Mouse (Mus musculus) liver, embryonic 12.5 days (tissue): ENCODE data around the gene Scd3. TPM values are rescaled to one million over a fixed set of nuclear protein-coding genes. Genes with fewer than 3 reads are reported as not detected.
A peak's percentile ranks its signal among the peaks of the same experiment; 100 is the strongest.
"Not testable (repeated sequence)": the region's sequence is repeated elsewhere in the genome, so short reads cannot be mapped to it uniquely, and the experiment has no call there.

Experiments
- ATAC-seq: fragments of 200-750 bp; cut with Nextera tagmentation; 2 replicates; pipeline ENCODE4 v1.8.0; 2017; ENCODE audit warnings: moderate number of reproducible peaks, mild to moderate bottlenecking, moderate library complexity
- H3K27ac ChIP-seq: fragments of 300-500 bp; sonication (generic); 2 replicates; pipeline ENCODE4 v1.5.1; 2016; ENCODE audit warnings: mild to moderate bottlenecking
- H3K27me3 ChIP-seq: fragments of 300-500 bp; sonication (generic); replicated peaks from 2 replicates; pipeline ENCODE4 v1.6.1; 2016; ENCODE audit warnings: mild to moderate bottlenecking, moderate library complexity
- H3K36me3 ChIP-seq: fragments of 300-500 bp; sonication (generic); 2 replicates; pipeline ENCODE4 v1.6.1; 2016; ENCODE audit warnings: mild to moderate bottlenecking, moderate library complexity
- H3K4me1 ChIP-seq: fragments of 300-500 bp; sonication (generic); 2 replicates; pipeline ENCODE4 v1.6.1; 2016
- H3K4me2 ChIP-seq: fragments of 300-500 bp; sonication (generic); 2 replicates; pipeline ENCODE4 v1.6.1; 2016; ENCODE audit warnings: mild to moderate bottlenecking, moderate library complexity
- H3K4me3 ChIP-seq: fragments of 300-500 bp; sonication (generic); 2 replicates; pipeline ENCODE4 v1.5.1; 2016; ENCODE audit warnings: mild to moderate bottlenecking, moderate library complexity
- H3K9ac ChIP-seq: fragments of 300-500 bp; sonication (generic); 2 replicates; pipeline ENCODE4 v1.6.1; 2016; ENCODE audit warnings: mild to moderate bottlenecking, moderate library complexity
- H3K9me3 ChIP-seq: fragments of 300-500 bp; sonication (generic); replicated peaks from 2 replicates; pipeline ENCODE4 v1.6.1; 2016; ENCODE audit warnings: mild to moderate bottlenecking, moderate library complexity
- WGBS: fragments of 180-500 bp; shearing (Covaris S2); methylation state at CpG from one replicate; pipeline ENCODE4 v1.1.7; 2016; ENCODE audit not compliant: insufficient replicate concordance; 5-methylcytosine and 5-hydroxymethylcytosine counted together
- polyA plus RNA-seq: library from polyadenylated mRNA; unstranded; fragments of >200 nt; fragmentation: Nextera tagmentation; extraction: Ambion mirVana; gene quantifications from 2 replicates; pipeline ENCODE4 v1.2.1, GENCODE M21; 2016

Gene Scd3
- polyA plus RNA-seq, 1 experiment from 2014 or later, result not detected

- peak overlapping the region; percentile 55 for H3K27ac ChIP-seq
- H3K27me3 ChIP-seq, result no peaks in the 10 kb centered on the region; the same call in none of the 2 replicates
- no peaks in the 10 kb centered on the region for H3K36me3 ChIP-seq
- 0 out of 2 replicates have a peak overlapping the region, but pooled peaks have one; percentile 3 for H3K9ac ChIP-seq
- H3K9me3 ChIP-seq, result no peaks in the 10 kb centered on the region
- peaks cover 56% of the 10 kb centered on the region for H3K4me1 ChIP-seq
- WGBS, result 22% methylated on average over 6 of the region's 6 CpGs
- H3K4me2 ChIP-seq, result no peak overlapping the region
- ATAC-seq, result no peak
- H3K4me3 ChIP-seq, result no peak overlapping the region
Measured at GRCm38 (mm10) chr19:44280755-44281154, 77.7 kb downstream of the Scd3 start.

- H3K27ac ChIP-seq, result peak overlapping the region; percentile 67
- 11% methylated on average over 1 of the region's 1 CpGs for WGBS
Measured at GRCm38 (mm10) chr19:44281825-44282447, 78.9 kb downstream of the Scd3 start.

GRCm38 (mm10) chr19:44282534-44283156 is 79.6 kb downstream of the Scd3 start:
- WGBS, result 33% methylated on average over 9 of the region's 9 CpGs
- peak overlapping the region; percentile 91 for H3K27ac ChIP-seq
- H3K4me3 ChIP-seq, result no peak overlapping the region
- no peaks in the 10 kb centered on the region for H3K27me3 ChIP-seq
- H3K9me3 ChIP-seq, result no peaks in the 10 kb centered on the region
- peak overlapping the region; percentile 30; the same call in 1 of the 2 replicates for H3K9ac ChIP-seq
- no peaks in the 10 kb centered on the region for H3K36me3 ChIP-seq
- peaks cover 75% of the 10 kb centered on the region for H3K4me1 ChIP-seq
- no peak for ATAC-seq
- peak overlapping the region; percentile 95 for H3K4me2 ChIP-seq

More at GRCm38 (mm10) chr19:44281825-44282447, 78.9 kb downstream of the Scd3 start:
- H3K9ac ChIP-seq, result peak overlapping the region; percentile 30; the same call in 1 of the 2 replicates
- not testable (repeated sequence) for H3K4me3 ChIP-seq, H3K9me3 ChIP-seq, ATAC-seq, H3K27me3 ChIP-seq, H3K36me3 ChIP-seq
- H3K4me2 ChIP-seq, result peak overlapping the region; percentile 16
- peaks cover 68% of the 10 kb centered on the region for H3K4me1 ChIP-seq

GRCm38 (mm10) chr19:44283157-44284024 is 80.3 kb downstream of the Scd3 start:
- H3K4me3 ChIP-seq, result peak overlapping the region; percentile 63
- H3K27ac ChIP-seq, result peak overlapping the region; percentile 91
- no peaks in the 10 kb centered on the region for H3K27me3 ChIP-seq
- H3K36me3 ChIP-seq, result no peaks in the 10 kb centered on the region
- WGBS, result 33% methylated on average over 15 of the region's 15 CpGs
- H3K9me3 ChIP-seq, result no peaks in the 10 kb centered on the region
- peak overlapping the region; percentile 95 for H3K4me2 ChIP-seq
- ATAC-seq, result peak; percentile 7
- H3K9ac ChIP-seq, result peak overlapping the region; percentile 75
- peaks cover 82% of the 10 kb centered on the region for H3K4me1 ChIP-seq

GRCm38 (mm10) chr19:44284025-44284695 is 81.1 kb downstream of the Scd3 start:
- H3K9ac ChIP-seq, result peak overlapping the region; percentile 75
- peak overlapping the region; percentile 95 for H3K4me2 ChIP-seq
- H3K36me3 ChIP-seq, result no peaks in the 10 kb centered on the region
- no peaks in the 10 kb centered on the region for H3K27me3 ChIP-seq
- no peaks in the 10 kb centered on the region for H3K9me3 ChIP-seq
- ATAC-seq, result peak; percentile 98
- under 1% methylated on average over 38 of the region's 38 CpGs for WGBS
- H3K27ac ChIP-seq, result peak overlapping the region; percentile 91
- peak overlapping the region; percentile 63 for H3K4me3 ChIP-seq
- H3K4me1 ChIP-seq, result peaks cover 84% of the 10 kb centered on the region

GRCm38 (mm10) chr19:44284723-44285122 is 81.7 kb downstream of the Scd3 start:
- 3% methylated on average over 11 of the region's 11 CpGs for WGBS
- peaks cover 88% of the 10 kb centered on the region for H3K4me1 ChIP-seq

GRCm38 (mm10) chr19:44285554-44285953 is 82.5 kb downstream of the Scd3 start:
- H3K9me3 ChIP-seq, result no peaks in the 10 kb centered on the region
- H3K9ac ChIP-seq, result no peak overlapping the region
- H3K36me3 ChIP-seq, result no peaks in the 10 kb centered on the region
- H3K4me2 ChIP-seq, result no peak overlapping the region
- no peak for ATAC-seq
- 81% methylated on average over 8 of the region's 8 CpGs for WGBS
- H3K27ac ChIP-seq, result peak overlapping the region; percentile 57
- H3K4me3 ChIP-seq, result no peak overlapping the region
- no peaks in the 10 kb centered on the region for H3K27me3 ChIP-seq
- peaks cover 89% of the 10 kb centered on the region for H3K4me1 ChIP-seq

More at GRCm38 (mm10) chr19:44284723-44285122, 81.7 kb downstream of the Scd3 start:
- Histone ChIP-seq H3K4me3 (peak overlapping the region; percentile 63), H3K9ac (peak overlapping the region; percentile 75), H3K27ac (peak overlapping the region; percentile 91), H3K36me3 (no peaks in the 10 kb centered on the region), H3K9me3 (no peaks in the 10 kb centered on the region), H3K4me2 (peak overlapping the region; percentile 95), H3K27me3 (no peaks in the 10 kb centered on the region)
- peak; percentile 42 for ATAC-seq

- 15% methylated on average over 2 of the region's 2 CpGs for WGBS
- Histone ChIP-seq H3K4me1 (peaks cover 88% of the 10 kb centered on the region), H3K9me3 (no peaks in the 10 kb centered on the region), H3K27me3 (no peaks in the 10 kb centered on the region), H3K36me3 (no peaks in the 10 kb centered on the region), H3K4me3 (no peak overlapping the region), H3K4me2 (no peak overlapping the region), H3K27ac (peak overlapping the region; percentile 57), H3K9ac (no peak overlapping the region)
- no peak for ATAC-seq
Measured at GRCm38 (mm10) chr19:44286109-44286508, 83.0 kb downstream of the Scd3 start.

- Histone ChIP-seq H3K4me2 (no peak overlapping the region), H3K27ac (peak overlapping the region; percentile 20; the same call in 1 of the 2 replicates), H3K27me3 (no peaks in the 10 kb centered on the region), H3K36me3 (no peaks in the 10 kb centered on the region), H3K4me1 (peaks cover 88% of the 10 kb centered on the region), H3K4me3 (no peak overlapping the region), H3K9ac (0 out of 2 replicates have a peak overlapping the region, but pooled peaks have one; percentile 14), H3K9me3 (no peaks in the 10 kb centered on the region)
- no peak for ATAC-seq
- 38% methylated on average over 11 of the region's 11 CpGs for WGBS
Measured at GRCm38 (mm10) chr19:44287415-44288110, 84.5 kb downstream of the Scd3 start.

- H3K27ac ChIP-seq, result peak overlapping the region; percentile 94
- peaks cover 23% of the 10 kb centered on the region for H3K36me3 ChIP-seq
- H3K9me3 ChIP-seq, result no peaks in the 10 kb centered on the region
- peaks cover 79% of the 10 kb centered on the region for H3K4me1 ChIP-seq
- WGBS, result 79% methylated on average over 2 of the region's 2 CpGs
- H3K9ac ChIP-seq, result no peak overlapping the region
- peak overlapping the region; percentile 93 for H3K4me2 ChIP-seq
- no peaks in the 10 kb centered on the region for H3K27me3 ChIP-seq
- H3K4me3 ChIP-seq, result no peak overlapping the region
- ATAC-seq, result no peak
Measured at GRCm38 (mm10) chr19:44292083-44292482, 89.0 kb downstream of the Scd3 start.

- Histone ChIP-seq H3K9ac (peak overlapping the region; percentile 75), H3K36me3 (peaks cover 27% of the 10 kb centered on the region), H3K4me1 (peaks cover 79% of the 10 kb centered on the region), H3K27me3 (no peaks in the 10 kb centered on the region), H3K9me3 (no peaks in the 10 kb centered on the region), H3K4me3 (peak overlapping the region; percentile 82), H3K4me2 (peak overlapping the region; percentile 93), H3K27ac (peak overlapping the region; percentile 94)
- no peak for ATAC-seq
- 14% methylated on average over 3 of the region's 3 CpGs for WGBS
Measured at GRCm38 (mm10) chr19:44292483-44292882, 89.4 kb downstream of the Scd3 start.
